Mouse (Mus musculus): ENCODE results near the gene Tmc4.

Gene Tmc4

GRCm38 (mm10) chr7:3692987-3693808, 15.8 kb upstream of the Tmc4 start, which contains the start of gene Mboat7:
Gene Mboat7, minus strand, starts transcription at chr7:3693523.
- peak; percentile 97 to 99 for DNase-seq (ENCODE audit: low spot score in 2 of 2)

DNA sequence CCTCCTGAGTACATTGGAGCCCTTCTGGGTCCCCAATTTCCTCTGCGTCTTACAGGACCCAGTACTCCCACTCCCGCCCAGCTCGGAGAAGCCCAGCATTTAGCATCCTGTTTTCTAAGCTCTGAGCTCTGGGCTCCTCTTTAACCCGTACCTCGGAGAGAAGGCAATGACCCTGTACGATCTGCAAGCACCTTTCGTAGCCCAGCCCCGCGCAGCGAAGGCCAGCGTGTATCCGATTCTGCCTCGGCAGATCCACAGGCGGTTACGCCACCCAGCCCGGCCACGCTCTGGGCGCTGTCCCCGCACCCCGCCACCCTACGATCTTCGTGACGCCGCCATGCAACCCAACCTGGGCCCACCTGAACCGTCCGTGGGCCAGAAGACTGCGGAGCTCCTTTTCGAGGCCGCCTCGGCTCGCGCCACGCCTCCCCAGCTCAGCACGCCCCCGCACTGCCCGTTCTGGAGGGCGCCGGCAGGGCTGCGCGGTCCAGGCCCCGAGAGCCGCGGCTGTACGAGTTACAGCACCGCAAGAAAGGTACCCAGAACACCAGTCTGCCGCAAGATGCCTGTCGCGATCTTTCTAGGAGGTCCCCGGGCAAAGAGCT, 15.1 kb upstream of the Tmc4 start, which contains the start of gene Tsen34:
Tsen34 (plus strand) TSS at position 482 of the 605 bp plus-strand sequence.
- peak in 1 of 2 experiments; percentile 48 for DNase-seq (ENCODE audit: low spot score in 2 of 2)

- DNase-seq (ENCODE audit: low spot score in 2 of 2), result no peak
Measured at GRCm38 (mm10) chr7:3691919-3692318, 14.6 kb upstream of the Tmc4 start.

DNA sequence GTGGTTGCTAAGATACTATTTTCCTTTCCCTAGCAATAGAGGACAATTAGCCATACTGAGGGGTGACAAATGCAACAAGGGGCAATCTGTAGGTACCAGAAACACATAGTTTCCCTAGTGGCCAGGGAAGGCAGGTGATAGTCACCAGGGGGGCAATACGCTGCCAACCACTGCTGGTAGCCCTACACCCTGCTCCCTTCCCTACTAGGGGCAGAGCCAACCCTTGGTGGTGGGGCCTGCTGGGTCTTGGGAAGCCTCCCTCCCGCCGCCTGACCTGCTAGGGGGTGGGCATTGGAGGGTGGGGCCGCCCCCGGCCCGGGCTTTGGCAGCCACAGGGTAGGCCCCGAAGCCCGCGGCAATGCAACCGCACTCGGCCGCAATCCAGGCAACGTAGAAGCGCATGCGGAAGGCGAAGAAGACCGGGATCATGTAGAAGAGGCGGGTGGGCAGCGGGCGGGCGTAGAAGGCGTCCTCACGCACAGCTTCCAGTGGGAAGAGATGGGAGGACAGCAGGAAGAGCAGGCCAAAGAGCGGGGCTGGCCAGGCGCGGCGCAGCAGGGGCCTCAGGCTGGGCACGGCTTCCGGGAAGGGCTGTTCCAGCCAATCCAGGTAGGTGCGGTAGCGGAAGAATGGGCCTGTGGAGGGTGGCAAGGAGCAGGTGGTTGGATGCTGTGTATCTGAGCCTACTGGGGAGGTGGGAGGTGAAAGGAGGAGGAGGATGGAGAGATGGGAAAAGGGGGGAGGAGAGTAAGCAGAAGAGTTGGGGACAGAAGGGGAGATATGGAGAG, 8.2 kb upstream of the Tmc4 start:
- no peak for DNase-seq (ENCODE audit: low spot score in 2 of 2)

- no peak for DNase-seq (ENCODE audit: low spot score in 2 of 2)
Measured at GRCm38 (mm10) chr7:3684698-3685097, 7.3 kb upstream of the Tmc4 start.

DNA sequence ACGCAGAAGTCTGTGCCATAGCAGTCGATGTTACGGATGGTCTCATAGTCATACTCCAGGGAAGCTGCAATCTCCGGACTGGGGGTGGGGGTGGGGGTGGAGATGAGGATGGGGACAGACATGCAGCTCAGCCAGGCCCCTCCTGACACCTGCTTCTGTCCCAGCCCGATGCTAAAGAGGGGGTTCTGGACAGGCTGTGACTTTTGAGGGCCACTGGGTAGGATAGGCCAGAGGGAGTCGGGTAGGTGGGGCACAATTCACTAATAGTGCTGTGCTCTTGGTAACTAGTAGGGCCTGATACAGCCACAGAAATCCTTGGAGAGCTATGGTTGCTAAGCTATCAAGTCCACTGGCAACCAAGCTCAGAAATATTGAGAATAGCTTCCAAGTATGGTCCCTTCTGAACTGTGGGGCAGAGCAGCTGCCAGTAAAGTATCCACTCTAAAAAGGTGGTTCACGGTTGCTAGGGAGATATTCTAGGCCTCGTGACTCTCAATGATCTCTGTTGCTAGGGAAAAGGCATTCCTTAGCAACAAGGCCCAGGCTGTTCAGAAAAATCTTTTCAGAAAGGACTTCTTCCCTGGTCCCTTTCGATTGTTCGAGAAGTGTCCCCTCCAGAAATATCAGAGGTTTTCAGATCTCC, 6.7 kb upstream of the Tmc4 start:
- no peak for DNase-seq (ENCODE audit: low spot score in 2 of 2)

GRCm38 (mm10) chr7:3676371-3676770, 982 bp downstream of the Tmc4 start:
- no peak for DNase-seq (ENCODE audit: low spot score in 2 of 2)

GRCm38 (mm10) chr7:3675228-3675548, 2.2 kb downstream of the Tmc4 start:
- DNase-seq (ENCODE audit: low spot score in 2 of 2), result no peak

DNA sequence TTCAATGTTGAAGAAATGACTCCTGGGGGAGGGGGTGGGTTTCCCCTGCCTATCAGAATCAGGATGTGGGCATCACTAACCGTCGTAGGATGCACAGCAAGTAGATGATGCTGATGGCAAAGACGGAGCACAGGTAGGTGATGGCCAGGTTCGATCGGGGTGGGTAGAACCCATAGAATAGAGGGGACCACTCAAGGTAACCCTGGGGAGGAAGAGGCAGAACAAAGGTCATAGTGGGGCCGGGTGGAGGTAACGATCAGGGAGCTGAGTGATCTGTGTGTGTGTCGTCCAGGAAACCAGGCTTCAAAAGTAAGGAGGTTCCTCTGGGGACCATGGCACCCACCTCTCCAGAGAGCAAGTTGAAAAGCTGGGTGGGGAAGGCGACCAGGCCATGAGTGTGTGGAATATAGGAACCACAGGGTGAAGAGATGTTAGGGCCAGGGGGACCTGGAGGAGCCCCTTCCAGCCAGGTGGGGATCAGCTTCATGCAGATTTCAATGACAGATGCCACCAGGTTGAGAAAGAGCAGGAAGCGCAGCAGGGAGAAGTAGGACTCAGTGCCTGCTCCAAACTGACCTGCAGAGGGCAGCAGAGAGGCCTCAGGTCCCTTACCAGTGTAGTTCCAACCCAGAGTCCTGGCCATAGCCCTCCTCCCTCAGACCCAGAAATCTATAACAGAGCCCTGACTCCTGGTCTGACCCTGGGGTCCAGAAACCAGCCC, 2.7 kb downstream of the Tmc4 start:
- peak; percentile 54 to 79 for DNase-seq (ENCODE audit: low spot score in 2 of 2)

DNA sequence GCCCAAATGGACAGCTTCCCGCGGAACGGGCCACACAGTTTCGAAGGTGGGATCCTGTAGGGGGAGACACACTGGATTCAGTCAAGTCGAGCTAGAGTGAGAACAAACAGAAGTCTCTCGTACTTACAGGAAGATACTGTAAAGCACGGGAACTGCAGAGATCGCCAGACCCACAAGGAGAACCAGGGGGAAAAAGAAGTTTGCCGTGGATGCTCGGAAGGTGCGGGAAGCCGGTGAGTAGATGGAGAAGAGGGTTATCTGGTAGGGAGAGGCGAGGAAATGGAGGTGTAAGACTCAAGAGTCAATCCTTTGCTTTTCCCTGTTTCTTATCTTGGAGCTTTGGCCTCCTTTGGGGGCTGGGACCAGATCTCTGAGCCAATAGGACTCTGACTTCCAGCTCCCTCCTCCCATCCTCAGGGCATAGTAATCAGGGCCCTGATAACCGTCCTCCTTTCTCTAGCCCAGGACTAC, 10.4 kb downstream of the Tmc4 start:
- DNase-seq (ENCODE audit: low spot score in 2 of 2), result no peak

- DNase-seq (ENCODE audit: low spot score in 2 of 2), result peak; percentile 95 to 96
Measured at GRCm38 (mm10) chr7:3665215-3666114, 11.9 kb downstream of the Tmc4 start, which contains the start of gene Leng1. Gene Leng1, minus strand, starts transcription at chr7:3665840.

DNA sequence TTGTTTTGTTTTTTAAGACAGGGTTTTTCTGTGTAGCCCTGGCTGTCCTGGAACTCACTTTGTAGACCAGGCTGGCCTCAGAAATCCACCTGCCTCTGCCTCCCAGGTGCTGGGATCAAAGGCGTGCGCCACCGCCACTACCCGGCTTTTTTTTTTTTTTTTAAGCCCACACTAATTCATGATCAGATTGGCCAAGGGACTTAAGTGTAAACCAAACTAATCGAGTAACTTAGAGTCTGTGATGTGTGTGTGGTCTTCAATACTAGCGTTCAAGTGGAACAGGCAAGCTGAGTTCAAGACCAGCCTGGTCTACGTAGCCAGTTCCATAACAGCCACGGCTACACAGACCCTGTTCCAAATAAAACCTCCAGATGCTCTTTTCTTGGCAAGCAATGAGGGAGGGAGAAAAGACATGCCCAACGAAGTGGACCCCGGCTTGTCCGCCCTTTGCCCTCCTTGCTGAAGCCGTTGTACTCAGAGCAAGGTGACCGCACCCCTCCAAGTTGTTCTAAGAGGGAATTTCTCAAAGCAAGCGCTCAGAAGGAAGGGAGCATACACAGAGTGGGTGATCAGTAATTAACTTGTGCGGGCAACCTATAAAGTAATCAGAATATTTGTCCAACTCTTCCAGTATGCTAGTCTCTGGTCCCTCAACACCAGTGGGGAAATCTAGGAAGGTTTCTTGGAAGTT, 12.7 kb downstream of the Tmc4 start:
- no peak for DNase-seq (ENCODE audit: low spot score in 2 of 2)

DNA sequence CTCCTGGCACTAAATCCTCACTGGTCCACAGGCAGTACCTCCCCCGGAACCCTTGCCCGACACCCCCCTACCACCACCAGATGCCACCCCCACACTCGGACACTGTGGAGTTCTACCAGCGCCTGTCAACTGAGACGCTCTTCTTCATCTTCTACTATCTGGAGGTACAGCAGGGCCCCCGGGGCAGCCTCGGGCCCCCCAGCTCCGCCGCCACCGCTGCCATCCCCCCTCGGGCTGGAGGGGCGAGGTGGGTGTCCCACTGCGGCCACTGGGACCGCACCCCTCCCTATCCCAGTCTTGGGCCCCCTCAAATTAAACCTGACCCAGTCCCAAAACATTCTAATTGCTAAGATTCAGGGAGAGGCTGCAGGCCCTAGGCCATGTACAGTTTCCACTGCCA, 18.8 kb downstream of the Tmc4 start:
- DNase-seq (ENCODE audit: low spot score in 2 of 2), result no peak

GRCm38 (mm10) chr7:3656966-3657365, 20.4 kb downstream of the Tmc4 start:
- no peak for DNase-seq (ENCODE audit: low spot score in 2 of 2)

DNA sequence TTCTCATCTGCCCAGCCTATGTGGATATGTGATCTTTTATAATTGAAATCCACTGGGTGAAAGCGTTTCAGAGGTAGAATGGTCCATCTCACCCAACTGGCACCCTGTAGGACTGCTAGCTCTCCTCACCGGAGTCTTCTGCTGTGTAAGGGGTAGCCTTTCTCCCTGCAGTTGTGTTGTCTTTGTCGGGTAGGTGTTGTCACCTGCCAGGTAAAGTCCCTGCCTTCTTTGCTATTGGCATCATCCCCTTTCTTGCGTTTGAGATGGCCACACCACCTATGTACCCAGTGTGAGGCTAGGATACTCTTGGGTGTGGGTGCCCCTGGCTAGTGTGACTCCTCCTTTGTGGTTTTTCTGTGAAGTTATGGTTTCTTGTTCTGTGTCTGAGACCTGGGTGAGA, 30.7 kb downstream of the Tmc4 start:
- DNase-seq (ENCODE audit: low spot score in 2 of 2), result no peak

- no peak for DNase-seq (ENCODE audit: low spot score in 2 of 2)
Measured at GRCm38 (mm10) chr7:3646188-3646587, 31.2 kb downstream of the Tmc4 start.

- DNase-seq (ENCODE audit: low spot score in 2 of 2), result peak in 1 of 2 experiments; percentile 23
Measured at GRCm38 (mm10) chr7:3645488-3646025, 31.8 kb downstream of the Tmc4 start.

GRCm38 (mm10) chr7:3644672-3645487, 32.5 kb downstream of the Tmc4 start, which contains the start of gene Cnot3:
Gene Cnot3, plus strand, starts transcription at chr7:3645268.
- peak; percentile 98 to 100 for DNase-seq (ENCODE audit: low spot score in 2 of 2)
